Mouse (Mus musculus): ENCODE data around the gene Ncan. TPM values are rescaled to one million over a fixed set of nuclear protein-coding genes. Genes with fewer than 3 reads are reported as not detected.
"Not testable (repeated sequence)": the region's sequence is repeated elsewhere in the genome, so short reads cannot be mapped to it uniquely, and the experiment has no call there.

Ncan gene
- polyA plus RNA-seq, 1 experiment from 2014 or later, result 0.34 TPM

DNA sequence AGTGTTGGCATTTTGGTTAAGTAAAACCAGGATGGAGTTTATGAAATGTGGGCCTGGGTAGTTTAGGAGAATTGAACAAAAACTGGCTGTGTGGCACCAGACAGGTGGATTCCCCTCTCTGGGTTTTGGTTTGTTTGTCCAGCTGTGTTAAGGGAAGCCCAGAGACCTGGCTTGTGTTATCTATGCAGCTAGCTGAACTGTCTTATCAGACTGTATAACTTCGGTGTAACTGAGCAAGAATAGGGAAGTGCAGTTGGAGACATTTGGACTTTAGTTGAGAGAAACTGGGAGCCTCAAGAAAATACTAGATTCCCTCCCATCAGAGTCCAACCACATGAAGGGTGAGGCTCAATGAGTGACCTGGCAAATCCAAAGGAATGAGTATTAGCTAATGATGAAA is 47.0 kb downstream of the Ncan start:
- no peaks in the 10 kb centered on the region for H3K9me3 ChIP-seq (ENCODE audit: control insufficient read depth, low read length)
- H3K4me2 ChIP-seq (ENCODE audit: low read length), result no peak overlapping the region
- H3K36me3 ChIP-seq (ENCODE audit: control insufficient read depth, insufficient read depth, low read length), result peaks cover 34% of the 10 kb centered on the region
- no peak for ATAC-seq (ENCODE audit: insufficient number of reproducible peaks, insufficient read depth, low FRiP score, low read depth)
- no peak overlapping the region for H3K9ac ChIP-seq (ENCODE audit: low read length)
- H3K27me3 ChIP-seq (ENCODE audit: control insufficient read depth, insufficient read depth, low read length), result no peaks in the 10 kb centered on the region
- H3K4me3 ChIP-seq (ENCODE audit: control insufficient read depth in 1 of 2, insufficient read depth in 1 of 2, low read depth in 1 of 2, low read length in 2 of 2), result no peak overlapping the region
- H3K27ac ChIP-seq (replicated peaks in 1 of 2; ENCODE audit: control insufficient read depth in 1 of 2, insufficient read depth in 1 of 2, low read depth in 2 of 2, low read length in 2 of 2), result no peak overlapping the region
- H3K4me1 ChIP-seq (ENCODE audit: control insufficient read depth in 2 of 2, insufficient read depth in 2 of 2, low read length in 2 of 2), result peaks cover 12 to 17% of the 10 kb centered on the region in 2 experiments; a peak in 3 of 4 replicates
- 36% methylated on average over 1 of the region's 1 CpGs for WGBS

DNA sequence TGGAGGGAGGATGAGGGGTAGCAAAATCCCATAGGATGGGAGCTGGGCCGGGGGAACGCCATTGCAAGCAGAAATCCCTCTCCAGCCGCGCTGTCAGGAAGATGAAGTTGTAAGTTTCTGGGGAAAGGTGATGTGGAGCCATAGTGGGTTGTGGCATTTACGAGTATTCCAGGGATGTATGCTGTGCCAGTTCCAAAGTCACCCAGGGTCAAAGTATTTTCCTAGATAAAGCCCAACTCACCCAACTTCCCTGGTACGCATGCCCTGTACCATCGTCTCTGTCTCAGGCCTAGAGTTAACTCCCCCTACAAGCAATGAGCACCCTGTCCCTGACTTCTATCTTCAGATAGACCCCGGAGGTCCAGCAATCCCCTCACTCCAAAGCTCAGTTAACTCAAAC is 47.6 kb downstream of the Ncan start:
- ATAC-seq (ENCODE audit: insufficient number of reproducible peaks, insufficient read depth, low FRiP score, low read depth), result no peak
- Histone ChIP-seq H3K4me3 (ENCODE audit: control insufficient read depth in 1 of 2, insufficient read depth in 1 of 2, low read depth in 1 of 2, low read length in 2 of 2) (peak overlapping the region; percentile 26 to 28), H3K4me1 (ENCODE audit: control insufficient read depth in 2 of 2, insufficient read depth in 2 of 2, low read length in 2 of 2) (peaks cover 13 to 21% of the 10 kb centered on the region in 2 experiments; a peak in 3 of 4 replicates), H3K4me2 (ENCODE audit: low read length) (peak overlapping the region; percentile 76), H3K36me3 (ENCODE audit: control insufficient read depth, insufficient read depth, low read length) (peaks cover 39% of the 10 kb centered on the region), H3K27ac (replicated peaks in 1 of 2; ENCODE audit: control insufficient read depth in 1 of 2, insufficient read depth in 1 of 2, low read depth in 2 of 2, low read length in 2 of 2) (no peak overlapping the region), H3K27me3 (ENCODE audit: control insufficient read depth, insufficient read depth, low read length) (no peaks in the 10 kb centered on the region), H3K9ac (ENCODE audit: low read length) (peak overlapping the region; percentile 57), H3K9me3 (ENCODE audit: control insufficient read depth, low read length) (no peaks in the 10 kb centered on the region)
- WGBS, result 55% methylated on average over 8 of the region's 8 CpGs

DNA sequence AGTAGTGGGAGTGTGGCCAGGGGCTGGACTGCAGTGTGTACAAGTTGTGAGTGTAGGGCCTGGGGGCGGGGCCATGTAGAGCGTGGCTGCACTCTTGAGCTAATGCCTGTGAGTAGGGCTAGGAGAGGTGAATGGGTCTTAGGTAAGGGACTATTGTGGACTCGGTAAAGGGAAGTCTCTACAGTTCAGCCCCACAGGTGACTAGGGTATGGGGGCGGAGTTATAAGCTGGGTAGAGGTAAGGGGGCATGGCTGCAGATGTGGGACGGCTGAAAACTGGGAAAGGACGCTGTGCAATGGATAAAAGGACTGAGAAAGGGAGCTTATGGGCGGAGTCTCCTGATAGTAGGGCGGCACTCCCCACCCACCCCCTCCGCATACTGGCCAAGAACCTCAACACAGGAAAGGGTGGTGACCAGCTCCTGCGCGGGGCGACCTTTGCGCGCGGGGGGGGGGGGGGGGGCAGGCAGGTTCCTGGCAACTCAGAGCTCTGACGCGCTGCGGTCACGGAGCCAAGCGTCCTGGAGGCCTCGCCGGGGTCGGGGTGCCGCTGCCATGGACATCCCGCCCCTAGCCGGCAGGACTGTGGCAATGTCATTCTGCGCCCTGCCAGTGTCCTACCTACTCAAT is 48.1 kb downstream of the Ncan start, which contains the start of gene Tm6sf2:
Gene Tm6sf2, plus strand, starts transcription at position 484 of the 629 bp plus-strand sequence.
- H3K4me1 ChIP-seq (ENCODE audit: control insufficient read depth in 2 of 2, insufficient read depth in 2 of 2, low read length in 2 of 2), result peaks cover 13 to 21% of the 10 kb centered on the region in 2 experiments; a peak in 3 of 4 replicates
- H3K4me3 ChIP-seq (ENCODE audit: control insufficient read depth in 1 of 2, insufficient read depth in 1 of 2, low read depth in 1 of 2, low read length in 2 of 2), result peak within 1 kb of the TSS; percentile 26 to 28
- H3K36me3 ChIP-seq (ENCODE audit: control insufficient read depth, insufficient read depth, low read length), result peaks cover 45% of the 10 kb centered on the region
- H3K27ac ChIP-seq (replicated peaks in 1 of 2; ENCODE audit: control insufficient read depth in 1 of 2, insufficient read depth in 1 of 2, low read depth in 2 of 2, low read length in 2 of 2), result peak within 1 kb of the TSS in 1 of 2 experiments; percentile 19; a peak in 1 of 4 replicates
- H3K9ac ChIP-seq (ENCODE audit: low read length), result peak within 1 kb of the TSS; percentile 57
- no peaks in the 10 kb centered on the region for H3K9me3 ChIP-seq (ENCODE audit: control insufficient read depth, low read length)
- peak within 1 kb of the TSS; percentile 76 for H3K4me2 ChIP-seq (ENCODE audit: low read length)
- ATAC-seq (ENCODE audit: insufficient number of reproducible peaks, insufficient read depth, low FRiP score, low read depth), result peak; percentile 51
- no peaks in the 10 kb centered on the region for H3K27me3 ChIP-seq (ENCODE audit: control insufficient read depth, insufficient read depth, low read length)
- WGBS, result 10% methylated on average over 21 of the region's 27 CpGs

GRCm38 (mm10) chr8:70071836-70072440 is 48.7 kb downstream of the Ncan start:
- H3K4me3 ChIP-seq (ENCODE audit: control insufficient read depth in 1 of 2, insufficient read depth in 1 of 2, low read depth in 1 of 2, low read length in 2 of 2), result no peak overlapping the region
- no peak overlapping the region for H3K4me2 ChIP-seq (ENCODE audit: low read length)
- H3K9me3 ChIP-seq (ENCODE audit: control insufficient read depth, low read length), result no peaks in the 10 kb centered on the region
- no peaks in the 10 kb centered on the region for H3K27me3 ChIP-seq (ENCODE audit: control insufficient read depth, insufficient read depth, low read length)
- peaks cover 51% of the 10 kb centered on the region for H3K36me3 ChIP-seq (ENCODE audit: control insufficient read depth, insufficient read depth, low read length)
- peaks cover 13 to 21% of the 10 kb centered on the region in 2 experiments; a peak in 3 of 4 replicates for H3K4me1 ChIP-seq (ENCODE audit: control insufficient read depth in 2 of 2, insufficient read depth in 2 of 2, low read length in 2 of 2)
- peak overlapping the region in 1 of 2 experiments; percentile 19; a peak in 1 of 4 replicates for H3K27ac ChIP-seq (replicated peaks in 1 of 2; ENCODE audit: control insufficient read depth in 1 of 2, insufficient read depth in 1 of 2, low read depth in 2 of 2, low read length in 2 of 2)
- H3K9ac ChIP-seq (ENCODE audit: low read length), result no peak overlapping the region
- WGBS, result 69% methylated on average over 2 of the region's 2 CpGs
- ATAC-seq (ENCODE audit: insufficient number of reproducible peaks, insufficient read depth, low FRiP score, low read depth), result 0 out of 2 replicates have a peak, but pooled peaks have one; percentile 25

DNA sequence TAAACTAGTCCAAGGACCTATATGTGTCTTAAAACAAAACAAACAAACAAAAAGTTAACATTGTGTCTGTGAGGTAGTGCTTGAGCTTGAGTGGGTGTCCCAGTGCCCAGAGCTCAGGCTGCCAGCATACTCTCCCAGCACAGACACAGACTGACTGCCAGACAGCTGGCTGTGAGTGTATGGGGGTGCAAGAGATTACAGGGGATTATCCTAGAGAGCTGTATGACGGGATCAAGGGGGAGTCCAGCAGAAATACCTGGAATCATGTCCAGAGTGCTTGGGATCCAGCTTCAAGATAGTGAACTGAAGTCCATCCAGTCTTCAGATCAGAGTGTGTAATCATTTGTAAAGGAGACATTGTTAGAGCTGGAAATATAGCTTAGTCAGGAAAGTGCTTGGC is 63.0 kb downstream of the Ncan start:
- ATAC-seq (ENCODE audit: insufficient number of reproducible peaks, insufficient read depth, low FRiP score, low read depth), result no peak
- Histone ChIP-seq H3K27me3 (ENCODE audit: control insufficient read depth, insufficient read depth, low read length) (no peaks in the 10 kb centered on the region), H3K9me3 (ENCODE audit: control insufficient read depth, low read length) (no peaks in the 10 kb centered on the region), H3K4me3 (ENCODE audit: control insufficient read depth in 1 of 2, insufficient read depth in 1 of 2, low read depth in 1 of 2, low read length in 2 of 2) (no peak overlapping the region), H3K4me1 (ENCODE audit: control insufficient read depth in 2 of 2, insufficient read depth in 2 of 2, low read length in 2 of 2) (no peaks in the 10 kb centered on the region), H3K4me2 (ENCODE audit: low read length) (no peak overlapping the region), H3K9ac (ENCODE audit: low read length) (no peak overlapping the region), H3K36me3 (ENCODE audit: control insufficient read depth, insufficient read depth, low read length) (peaks cover 91% of the 10 kb centered on the region), H3K27ac (replicated peaks in 1 of 2; ENCODE audit: control insufficient read depth in 1 of 2, insufficient read depth in 1 of 2, low read depth in 2 of 2, low read length in 2 of 2) (no peak overlapping the region)
- WGBS, result 67% methylated on average over 1 of the region's 1 CpGs

DNA sequence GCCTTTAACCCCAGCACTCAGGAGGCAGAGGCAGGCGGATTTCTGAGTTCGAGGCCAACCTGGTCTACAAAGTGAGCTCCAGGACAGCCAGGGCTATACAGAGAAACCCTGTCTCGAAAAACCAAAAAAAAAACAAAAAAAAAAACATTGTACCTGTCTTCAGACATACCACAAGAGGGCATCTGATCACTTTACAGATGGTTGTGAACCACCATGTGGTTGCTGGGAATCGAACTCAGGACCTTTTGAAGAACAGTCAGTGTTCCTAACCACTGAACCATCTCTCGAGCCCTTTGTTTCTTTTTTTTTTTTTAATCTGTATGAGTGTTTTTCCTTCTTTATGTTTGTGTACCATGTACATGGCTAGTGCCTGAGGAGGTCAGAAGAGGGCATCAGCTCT is 70.2 kb downstream of the Ncan start:
- H3K4me2 ChIP-seq (ENCODE audit: low read length); H3K9me3 ChIP-seq (ENCODE audit: control insufficient read depth, low read length); H3K27ac ChIP-seq (replicated peaks in 1 of 2; ENCODE audit: control insufficient read depth in 1 of 2, insufficient read depth in 1 of 2, low read depth in 2 of 2, low read length in 2 of 2); H3K4me1 ChIP-seq (ENCODE audit: control insufficient read depth in 2 of 2, insufficient read depth in 2 of 2, low read length in 2 of 2); ATAC-seq (ENCODE audit: insufficient number of reproducible peaks, insufficient read depth, low FRiP score, low read depth); H3K27me3 ChIP-seq (ENCODE audit: control insufficient read depth, insufficient read depth, low read length); H3K4me3 ChIP-seq (ENCODE audit: control insufficient read depth in 1 of 2, insufficient read depth in 1 of 2, low read depth in 1 of 2, low read length in 2 of 2); H3K9ac ChIP-seq (ENCODE audit: low read length): not testable (repeated sequence)
- 91% methylated on average over 5 of the region's 5 CpGs for WGBS
- peaks cover 59% of the 10 kb centered on the region for H3K36me3 ChIP-seq (ENCODE audit: control insufficient read depth, insufficient read depth, low read length)

DNA sequence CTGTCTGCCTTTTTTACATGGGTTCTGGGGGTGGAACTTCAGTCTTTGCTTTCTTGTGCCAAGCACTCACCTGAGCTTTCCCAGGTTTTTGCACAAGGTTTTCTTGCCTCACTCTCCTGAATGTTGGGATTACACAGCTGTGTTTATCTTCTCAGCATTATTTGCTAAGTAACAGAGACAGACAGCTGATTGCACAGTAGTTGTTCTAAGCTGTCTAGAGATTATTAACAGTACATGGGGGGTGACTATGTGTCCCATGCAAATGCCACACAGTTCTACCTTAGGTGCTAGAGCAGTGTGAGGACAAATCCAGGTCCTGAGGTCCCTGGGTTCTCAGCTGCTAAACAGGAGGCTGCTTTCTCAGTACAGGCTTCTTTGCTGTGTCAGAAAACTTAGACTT is 71.0 kb downstream of the Ncan start:
- H3K27me3 ChIP-seq (ENCODE audit: control insufficient read depth, insufficient read depth, low read length), result no peaks in the 10 kb centered on the region
- no peak for ATAC-seq (ENCODE audit: insufficient number of reproducible peaks, insufficient read depth, low FRiP score, low read depth)
- H3K9me3 ChIP-seq (ENCODE audit: control insufficient read depth, low read length), result no peaks in the 10 kb centered on the region
- peaks cover 52% of the 10 kb centered on the region for H3K36me3 ChIP-seq (ENCODE audit: control insufficient read depth, insufficient read depth, low read length)
- H3K4me1 ChIP-seq (ENCODE audit: control insufficient read depth in 2 of 2, insufficient read depth in 2 of 2, low read length in 2 of 2), result 0 out of 4 replicates have a peak, but pooled peaks cover 0 to 4% of the 10 kb centered on the region in 2 experiments
- H3K4me2 ChIP-seq (ENCODE audit: low read length), result no peak overlapping the region
- H3K27ac ChIP-seq (replicated peaks in 1 of 2; ENCODE audit: control insufficient read depth in 1 of 2, insufficient read depth in 1 of 2, low read depth in 2 of 2, low read length in 2 of 2), result no peak overlapping the region
- H3K4me3 ChIP-seq (ENCODE audit: control insufficient read depth in 1 of 2, insufficient read depth in 1 of 2, low read depth in 1 of 2, low read length in 2 of 2), result no peak overlapping the region
- no peak overlapping the region for H3K9ac ChIP-seq (ENCODE audit: low read length)
